Mouse (Mus musculus): ENCODE measurements around the gene Cuzd1. TPM values are rescaled to one million over a fixed set of nuclear protein-coding genes. Genes with fewer than 3 reads are reported as not detected.

Gene Cuzd1
- polyA plus RNA-seq, 2 experiments = not detected

DNA sequence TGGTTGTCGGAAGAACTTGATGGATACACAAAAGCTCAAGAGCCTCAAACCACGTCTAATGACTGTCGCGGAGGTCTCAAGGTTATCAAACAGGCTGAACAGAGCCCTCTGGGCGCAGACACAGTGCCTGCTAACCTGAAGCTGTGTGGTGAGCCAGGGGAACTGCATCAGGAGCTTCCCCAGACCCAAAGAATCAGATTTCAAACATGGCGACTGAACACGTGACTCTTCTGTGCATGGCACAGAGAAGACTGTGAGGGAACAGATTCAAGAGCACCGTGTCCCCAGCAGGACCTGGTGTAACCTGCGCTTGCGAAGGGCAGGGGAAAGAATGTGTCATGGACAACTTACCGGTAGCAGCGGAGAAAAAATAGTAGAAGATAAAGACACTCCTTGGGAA lies 4.5 kb downstream of the Cuzd1 start:
- Histone ChIP-seq H3K4me3 (ENCODE audit: insufficient read depth in 1 of 2, low read depth in 2 of 2, low read length in 2 of 2) (no peak overlapping the region), H3K9me3 (ENCODE audit: control insufficient read depth, low read length) (no peaks in the 10 kb centered on the region), H3K4me2 (ENCODE audit: low read depth) (no peak overlapping the region), H3K27ac (no peak overlapping the region), H3K9ac (replicated peaks) (no peak overlapping the region), H3K36me3 (replicated peaks; ENCODE audit: control insufficient read depth, insufficient read depth, low read depth) (no peaks in the 10 kb centered on the region), H3K27me3 (ENCODE audit: control insufficient read depth, insufficient read depth, low read length) (no peaks in the 10 kb centered on the region), H3K4me1 (replicated peaks; ENCODE audit: control insufficient read depth in 2 of 2, insufficient read depth in 2 of 2, low read length in 1 of 2) (no peaks in the 10 kb centered on the region)
- DNase-seq (ENCODE audit: low read depth in 3 of 3, low spot score in 3 of 3) (no peak), ATAC-seq (ENCODE audit: insufficient read depth) (no peak)
- 56% methylated on average over 12 of the region's 12 CpGs for WGBS (ENCODE audit: insufficient replicate concordance)
- TF ChIP-seq EP300 (IDR thresholded peaks at IDR 0.05; ENCODE audit: low read depth) (no peak), CTCF (IDR thresholded peaks at IDR 0.05; ENCODE audit: low read depth) (no peak)

DNA sequence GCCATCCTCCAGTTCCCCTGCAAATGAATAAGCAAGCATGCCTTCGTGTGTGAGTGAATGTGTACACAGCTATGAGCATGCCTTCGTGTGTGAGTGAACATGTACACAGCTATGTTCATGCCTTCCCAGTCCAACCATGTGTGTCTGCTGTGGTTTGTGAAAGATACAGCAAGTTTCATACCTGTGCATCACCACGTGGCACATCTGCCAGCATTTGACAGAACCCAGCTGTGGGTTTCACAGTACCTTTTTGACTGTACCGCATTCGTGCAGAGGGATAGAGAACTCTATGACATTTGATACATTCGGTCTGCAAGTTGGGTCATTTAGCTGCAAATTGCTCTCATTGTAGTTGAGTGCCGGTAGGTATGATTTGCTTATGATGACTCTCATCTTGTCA lies 7.6 kb downstream of the Cuzd1 start:
- DNase-seq (ENCODE audit: low read depth in 3 of 3, low spot score in 3 of 3) (no peak), ATAC-seq (ENCODE audit: insufficient read depth) (no peak)
- H3K36me3 ChIP-seq (replicated peaks; ENCODE audit: control insufficient read depth, insufficient read depth, low read depth) = no peaks in the 10 kb centered on the region
- no peaks in the 10 kb centered on the region for H3K4me1 ChIP-seq (replicated peaks; ENCODE audit: control insufficient read depth in 2 of 2, insufficient read depth in 2 of 2, low read length in 1 of 2)
- WGBS (ENCODE audit: insufficient replicate concordance) = 56% methylated on average over 7 of the region's 7 CpGs
- H3K9ac ChIP-seq (replicated peaks) = no peak overlapping the region
- H3K9me3 ChIP-seq (ENCODE audit: control insufficient read depth, low read length) = no peaks in the 10 kb centered on the region
- no peak overlapping the region for H3K27ac ChIP-seq
- TF ChIP-seq EP300 (IDR thresholded peaks at IDR 0.05; ENCODE audit: low read depth) (no peak), CTCF (IDR thresholded peaks at IDR 0.05; ENCODE audit: low read depth) (no peak)
- no peaks in the 10 kb centered on the region for H3K27me3 ChIP-seq (ENCODE audit: control insufficient read depth, insufficient read depth, low read length)
- no peak overlapping the region for H3K4me2 ChIP-seq (ENCODE audit: low read depth)
- H3K4me3 ChIP-seq (ENCODE audit: insufficient read depth in 1 of 2, low read depth in 2 of 2, low read length in 2 of 2) = no peak overlapping the region

DNA sequence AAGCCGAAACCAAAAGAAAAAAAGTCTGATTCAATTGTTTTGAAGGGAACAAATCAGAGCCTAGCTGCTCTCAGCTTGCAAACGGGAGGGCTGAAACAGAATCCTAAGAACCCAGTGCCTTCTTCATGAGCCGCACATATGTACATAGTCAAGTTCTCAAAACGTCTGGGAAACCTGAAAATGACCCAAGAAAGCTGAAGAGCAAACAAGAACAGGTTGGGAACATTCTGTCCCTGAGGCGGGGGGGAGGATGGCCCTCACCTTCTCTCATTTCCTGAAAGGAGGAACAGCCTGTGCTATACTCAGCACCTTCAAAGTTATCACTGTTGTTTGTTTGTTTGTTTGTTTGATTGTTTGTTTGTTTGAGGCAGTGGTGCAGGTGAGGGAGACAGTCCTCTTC lies 15.4 kb downstream of the Cuzd1 start:
- no peaks in the 10 kb centered on the region for H3K27me3 ChIP-seq (ENCODE audit: control insufficient read depth, insufficient read depth, low read length)
- ATAC-seq (ENCODE audit: insufficient read depth) = no peak
- H3K9ac ChIP-seq (replicated peaks) = no peak overlapping the region
- H3K36me3 ChIP-seq (replicated peaks; ENCODE audit: control insufficient read depth, insufficient read depth, low read depth) = no peaks in the 10 kb centered on the region
- no peak for DNase-seq (ENCODE audit: low read depth in 3 of 3, low spot score in 3 of 3)
- no peaks in the 10 kb centered on the region for H3K9me3 ChIP-seq (ENCODE audit: control insufficient read depth, low read length)
- no peak overlapping the region for H3K4me2 ChIP-seq (ENCODE audit: low read depth)
- H3K4me1 ChIP-seq (replicated peaks; ENCODE audit: control insufficient read depth in 2 of 2, insufficient read depth in 2 of 2, low read length in 1 of 2) = no peaks in the 10 kb centered on the region
- 50% methylated on average over 5 of the region's 5 CpGs for WGBS (ENCODE audit: insufficient replicate concordance)
- H3K27ac ChIP-seq = no peak overlapping the region
- TF ChIP-seq CTCF (IDR thresholded peaks at IDR 0.05; ENCODE audit: low read depth) (no peak), EP300 (IDR thresholded peaks at IDR 0.05; ENCODE audit: low read depth) (no peak)
- H3K4me3 ChIP-seq (ENCODE audit: insufficient read depth in 1 of 2, low read depth in 2 of 2, low read length in 2 of 2) = no peak overlapping the region

DNA sequence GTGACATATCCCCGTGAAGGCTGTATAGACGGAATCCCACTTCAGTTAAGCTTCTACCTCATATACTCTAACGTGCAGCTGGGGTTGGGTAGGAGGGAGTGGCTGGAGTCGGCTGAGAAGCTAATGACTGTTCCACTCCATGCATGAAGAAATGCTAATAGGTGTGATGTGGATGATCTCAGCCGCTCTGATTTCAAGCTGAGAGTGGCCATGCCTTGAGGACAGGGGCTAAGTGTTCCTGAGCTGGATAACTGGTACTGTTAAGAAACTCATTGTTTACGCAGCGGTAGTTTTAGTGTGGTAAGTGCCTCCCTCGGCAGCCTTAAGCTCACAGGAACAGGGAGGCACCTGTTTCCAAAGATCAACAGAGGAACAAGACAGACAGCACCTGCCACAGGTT lies 18.8 kb downstream of the Cuzd1 start:
- DNase-seq (ENCODE audit: low read depth in 3 of 3, low spot score in 3 of 3) = no peak
- TF ChIP-seq EP300 (IDR thresholded peaks at IDR 0.05; ENCODE audit: low read depth) (no peak), CTCF (IDR thresholded peaks at IDR 0.05; ENCODE audit: low read depth) (no peak)
- H3K4me2 ChIP-seq (ENCODE audit: low read depth) = no peak overlapping the region
- 59% methylated on average over 8 of the region's 8 CpGs for WGBS (ENCODE audit: insufficient replicate concordance)
- H3K9me3 ChIP-seq (ENCODE audit: control insufficient read depth, low read length) = no peaks in the 10 kb centered on the region
- no peaks in the 10 kb centered on the region for H3K4me1 ChIP-seq (replicated peaks; ENCODE audit: control insufficient read depth in 2 of 2, insufficient read depth in 2 of 2, low read length in 1 of 2)
- no peak overlapping the region for H3K9ac ChIP-seq (replicated peaks)
- no peaks in the 10 kb centered on the region for H3K27me3 ChIP-seq (ENCODE audit: control insufficient read depth, insufficient read depth, low read length)
- H3K4me3 ChIP-seq (ENCODE audit: insufficient read depth in 1 of 2, low read depth in 2 of 2, low read length in 2 of 2) = no peak overlapping the region
- ATAC-seq (ENCODE audit: insufficient read depth) = no peak
- no peak overlapping the region for H3K27ac ChIP-seq
- no peaks in the 10 kb centered on the region for H3K36me3 ChIP-seq (replicated peaks; ENCODE audit: control insufficient read depth, insufficient read depth, low read depth)

DNA sequence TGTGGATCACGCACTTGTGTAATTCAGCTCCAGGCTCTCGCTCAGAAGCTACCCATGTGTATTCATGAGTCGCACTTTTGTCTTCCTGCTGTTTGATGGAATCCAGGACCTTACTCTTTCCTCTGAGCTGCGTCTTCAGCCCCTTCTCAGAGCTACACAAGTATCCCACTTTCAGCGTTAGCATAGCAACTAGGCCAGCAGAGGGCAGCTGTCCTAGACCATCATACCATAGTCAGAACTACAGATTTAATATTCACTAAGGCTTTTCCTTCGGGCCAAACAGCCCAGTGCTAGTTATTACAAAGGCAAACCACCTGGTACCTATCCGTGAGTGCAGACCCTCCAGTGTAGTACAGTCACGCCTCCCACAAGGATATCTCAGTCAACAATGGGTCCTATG lies 24.9 kb downstream of the Cuzd1 start:
- H3K36me3 ChIP-seq (replicated peaks; ENCODE audit: control insufficient read depth, insufficient read depth, low read depth) = no peaks in the 10 kb centered on the region
- H3K27ac ChIP-seq = no peak overlapping the region
- no peaks in the 10 kb centered on the region for H3K9me3 ChIP-seq (ENCODE audit: control insufficient read depth, low read length)
- no peak overlapping the region for H3K9ac ChIP-seq (replicated peaks)
- H3K27me3 ChIP-seq (ENCODE audit: control insufficient read depth, insufficient read depth, low read length) = no peaks in the 10 kb centered on the region
- DNase-seq (ENCODE audit: low read depth in 3 of 3, low spot score in 3 of 3) (no peak), ATAC-seq (ENCODE audit: insufficient read depth) (no peak)
- 56% methylated on average over 8 of the region's 8 CpGs for WGBS (ENCODE audit: insufficient replicate concordance)
- H3K4me2 ChIP-seq (ENCODE audit: low read depth) = no peak overlapping the region
- H3K4me3 ChIP-seq (ENCODE audit: insufficient read depth in 1 of 2, low read depth in 2 of 2, low read length in 2 of 2) = no peak overlapping the region
- H3K4me1 ChIP-seq (replicated peaks; ENCODE audit: control insufficient read depth in 2 of 2, insufficient read depth in 2 of 2, low read length in 1 of 2) = no peaks in the 10 kb centered on the region
- TF ChIP-seq EP300 (IDR thresholded peaks at IDR 0.05; ENCODE audit: low read depth) (no peak), CTCF (IDR thresholded peaks at IDR 0.05; ENCODE audit: low read depth) (no peak)
